Mouse (Mus musculus): Measurements from ENCODE around the gene Gm17455.

GRCm38 (mm10) chr10:60371596-60372386 lies 27.7 kb upstream of the Gm17455 start:
- TF ChIP-seq HCFC1 (IDR thresholded peaks at IDR 0.05; ENCODE audit: borderline replicate concordance, insufficient read depth, low read length): no peak
- no peak for TF ChIP-seq ZC3H11A (IDR thresholded peaks at IDR 0.05; ENCODE audit: borderline replicate concordance, low read depth, low read length)
